Mouse (Mus musculus): ENCODE results near the gene Mri1.
A peak's percentile ranks its signal among the peaks of the same experiment; 100 is the strongest.

DNA sequence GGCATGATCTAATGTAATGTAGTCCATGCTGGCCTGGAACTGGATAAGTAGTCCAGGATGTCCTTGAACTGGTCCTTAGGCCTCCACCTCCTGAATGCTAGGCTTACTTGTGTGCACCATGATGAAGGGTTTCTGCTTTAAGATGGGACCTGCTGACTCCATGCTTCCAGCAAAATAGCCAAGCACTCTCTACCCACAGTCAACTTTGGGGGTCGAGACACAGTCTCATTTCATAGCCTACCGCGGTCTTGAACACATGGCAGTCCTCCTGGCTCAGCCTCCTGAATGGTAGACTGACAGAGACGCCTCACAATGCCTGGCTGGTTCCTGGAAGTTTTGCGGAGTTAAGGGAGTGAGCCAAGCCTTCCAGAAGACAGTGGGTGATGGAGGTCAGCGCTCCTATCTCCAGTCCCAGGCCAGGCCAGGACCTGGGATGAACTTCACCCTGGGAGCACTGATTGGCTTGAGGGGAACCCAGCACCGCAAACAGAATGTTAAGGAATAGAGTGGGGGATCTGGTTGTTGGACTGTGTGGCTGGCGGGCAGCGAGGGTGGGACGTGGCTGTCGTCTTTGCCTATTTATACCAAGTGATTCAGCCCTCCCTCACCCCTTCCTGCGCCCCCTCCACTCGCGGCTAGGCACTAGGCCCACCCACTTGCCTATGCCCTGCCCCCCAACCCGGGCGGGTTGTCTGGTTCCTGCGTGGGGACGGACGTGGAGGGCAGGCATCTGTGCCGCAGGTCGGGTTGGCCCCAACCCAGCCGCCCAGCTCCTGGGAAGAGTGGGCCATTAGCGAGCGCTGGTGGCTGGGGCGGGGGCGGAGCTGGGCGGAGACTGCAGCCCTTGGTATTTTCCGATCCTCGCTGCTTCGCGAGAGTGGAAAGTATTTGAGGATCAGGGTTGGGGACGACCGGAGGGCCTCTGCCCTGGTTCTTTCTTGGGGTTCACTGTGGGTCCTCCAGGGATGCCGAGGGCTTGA lies 53.9 kb downstream of the Mri1 start:
- no peak for TF ChIP-seq CTCF (IDR thresholded peaks at IDR 0.05; ENCODE audit: control insufficient read depth, insufficient read depth, insufficient read length)
- TF ChIP-seq MYOG (IDR thresholded peaks at IDR 0.05; ENCODE audit: control insufficient read depth, extremely low read depth, insufficient read length), result no peak
- TF ChIP-seq MYOD1 (IDR thresholded peaks at IDR 0.05; ENCODE audit: control insufficient read depth, insufficient read length, low read depth), result no peak
- TF ChIP-seq CEBPB (IDR thresholded peaks at IDR 0.05; ENCODE audit: low read depth), result no peak
- peak; percentile 11 for TF ChIP-seq MAX (IDR thresholded peaks at IDR 0.05)

Measured in C2C12 (cell line).